Mouse (Mus musculus): ENCODE measurements at regions not wholly inside any gene's neighbourhood (a gene's known extent, or its start where the extent isn't known, plus 50 kb on each side); places are given as distances from the start of the nearest gene placed in this dataset.

DNA sequence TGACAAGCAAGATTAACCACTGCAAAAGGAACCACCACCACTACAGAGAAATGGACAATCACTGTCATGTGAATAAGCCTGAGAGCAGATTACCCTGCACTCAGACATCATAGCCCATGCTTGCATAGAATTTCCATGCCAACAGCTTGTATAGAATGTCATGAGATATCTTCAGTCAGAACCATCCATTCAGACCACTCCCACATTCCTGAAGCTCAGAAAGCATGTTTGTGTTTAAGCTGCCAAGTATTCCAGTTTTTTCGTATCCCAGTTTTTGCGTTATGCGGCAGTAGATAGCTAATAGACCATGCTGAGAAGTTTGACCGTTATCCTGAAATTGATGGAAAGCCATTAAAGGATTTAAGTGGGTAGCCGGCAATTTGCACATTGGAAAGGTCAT is 155.8 kb upstream of the Snx19 start:
- Histone ChIP-seq H3K4me1 (replicated peaks) (0 out of 2 replicates have a peak, but pooled peaks cover 3% of the 10 kb centered on the region), H3K27ac (no peak overlapping the region), H3K27me3 (ENCODE audit: insufficient read depth, poor library complexity, severe bottlenecking) (no peaks in the 10 kb centered on the region), H3K36me3 (no peaks in the 10 kb centered on the region), H3K9me3 (no peaks in the 10 kb centered on the region), H3K4me3 (no peak overlapping the region)
- no peak for DNase-seq (ENCODE audit: low spot score)
- WGBS: 91% methylated on average over 5 of the region's 5 CpGs

DNA sequence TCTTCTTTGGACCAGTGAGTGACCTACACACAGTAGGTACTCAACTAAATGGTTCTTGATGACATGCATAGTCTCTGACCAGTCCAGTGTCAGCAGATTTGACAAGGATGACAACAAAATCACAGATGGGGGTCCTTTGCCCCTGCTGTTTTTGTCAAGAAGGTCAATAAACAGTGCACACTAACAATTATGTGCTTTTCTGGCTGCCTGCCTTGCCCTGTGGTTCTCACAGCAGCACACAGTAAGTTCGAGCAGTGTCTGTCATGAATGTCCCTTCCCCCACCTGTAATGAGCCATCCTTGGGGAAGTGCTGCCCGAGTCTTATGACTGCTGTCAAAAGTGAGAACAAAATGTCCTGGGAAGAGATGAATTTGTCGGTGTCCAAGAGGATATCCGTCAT is 153.1 kb upstream of the Snx19 start:
- H3K27ac ChIP-seq: no peak overlapping the region
- H3K4me3 ChIP-seq: no peak overlapping the region
- no peaks in the 10 kb centered on the region for H3K9me3 ChIP-seq
- 58% methylated on average over 4 of the region's 4 CpGs for WGBS
- no peaks in the 10 kb centered on the region for H3K27me3 ChIP-seq (ENCODE audit: insufficient read depth, poor library complexity, severe bottlenecking)
- H3K4me1 ChIP-seq (replicated peaks): 0 out of 2 replicates have a peak, but pooled peaks cover 3% of the 10 kb centered on the region
- no peak for DNase-seq (ENCODE audit: low spot score)
- H3K36me3 ChIP-seq: no peaks in the 10 kb centered on the region

DNA sequence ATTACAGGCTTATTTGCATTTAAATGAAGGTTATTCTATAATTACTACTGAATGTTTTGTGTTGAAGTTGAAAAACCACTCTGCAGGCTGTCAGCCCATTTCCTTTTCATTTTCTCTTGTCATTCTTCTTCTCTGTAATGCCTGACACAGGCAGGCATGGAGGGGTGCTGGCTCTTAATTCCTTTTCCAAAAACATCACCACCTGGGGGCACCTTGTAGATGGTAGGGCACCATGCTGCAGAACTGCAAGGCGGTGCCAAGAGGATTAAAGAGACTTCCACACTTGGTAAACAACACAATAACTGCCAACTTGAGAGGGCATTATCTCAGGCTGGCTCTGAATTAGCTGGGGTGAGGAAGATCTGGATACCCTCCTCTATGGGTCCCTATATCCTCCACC is 148.7 kb upstream of the Snx19 start:
- H3K4me1 ChIP-seq (replicated peaks): peaks cover 7% of the 10 kb centered on the region; the same call in 1 of the 2 replicates
- no peak overlapping the region for H3K4me3 ChIP-seq
- DNase-seq (ENCODE audit: low spot score): no peak
- H3K9me3 ChIP-seq: no peaks in the 10 kb centered on the region
- H3K27ac ChIP-seq: no peak overlapping the region
- 46% methylated on average over 1 of the region's 1 CpGs for WGBS
- no peaks in the 10 kb centered on the region for H3K36me3 ChIP-seq
- no peaks in the 10 kb centered on the region; the same call in 1 of the 2 replicates for H3K27me3 ChIP-seq (ENCODE audit: insufficient read depth, poor library complexity, severe bottlenecking)

DNA sequence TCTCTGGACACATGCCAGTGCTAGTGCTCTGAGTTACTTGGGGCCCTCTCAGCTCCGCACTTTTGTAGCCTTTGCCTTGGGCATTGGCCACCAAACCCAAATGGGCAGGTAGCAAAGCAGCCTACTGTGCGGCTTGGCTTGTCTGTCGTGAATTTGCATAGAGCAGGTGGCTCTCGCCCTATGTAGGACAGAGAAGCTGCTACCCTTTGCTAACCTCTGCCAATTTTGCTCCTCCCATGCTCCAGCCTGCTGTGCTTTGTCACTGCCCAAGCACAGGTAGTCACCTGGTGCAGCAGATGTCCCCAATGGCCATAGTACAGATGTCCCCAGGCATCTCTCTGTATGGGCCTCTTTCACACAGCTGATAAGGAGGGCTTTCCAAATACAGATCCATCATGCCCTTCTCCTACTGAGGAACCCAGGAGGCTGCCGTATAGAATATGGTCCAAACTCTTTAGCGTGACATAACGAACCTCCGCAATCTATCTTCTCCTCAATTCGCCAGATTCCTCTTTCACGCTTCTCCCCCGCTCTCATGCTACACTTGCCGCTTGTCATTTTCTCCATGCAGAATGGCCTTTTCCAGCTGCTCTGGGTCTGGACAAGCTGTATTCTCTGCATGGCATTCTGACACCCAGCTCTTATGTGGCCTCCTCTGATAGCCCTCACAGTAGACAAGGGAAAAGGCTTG is 143.7 kb upstream of the Snx19 start:
- H3K4me1 ChIP-seq (replicated peaks): peaks cover 30% of the 10 kb centered on the region
- 91% methylated on average over 12 of the region's 12 CpGs for WGBS
- DNase-seq (ENCODE audit: low spot score): no peak
- no peak overlapping the region for H3K4me3 ChIP-seq
- no peaks in the 10 kb centered on the region; the same call in 1 of the 2 replicates for H3K27me3 ChIP-seq (ENCODE audit: insufficient read depth, poor library complexity, severe bottlenecking)
- H3K9me3 ChIP-seq: no peaks in the 10 kb centered on the region
- H3K36me3 ChIP-seq: no peaks in the 10 kb centered on the region
- peak overlapping the region; percentile 80 for H3K27ac ChIP-seq

DNA sequence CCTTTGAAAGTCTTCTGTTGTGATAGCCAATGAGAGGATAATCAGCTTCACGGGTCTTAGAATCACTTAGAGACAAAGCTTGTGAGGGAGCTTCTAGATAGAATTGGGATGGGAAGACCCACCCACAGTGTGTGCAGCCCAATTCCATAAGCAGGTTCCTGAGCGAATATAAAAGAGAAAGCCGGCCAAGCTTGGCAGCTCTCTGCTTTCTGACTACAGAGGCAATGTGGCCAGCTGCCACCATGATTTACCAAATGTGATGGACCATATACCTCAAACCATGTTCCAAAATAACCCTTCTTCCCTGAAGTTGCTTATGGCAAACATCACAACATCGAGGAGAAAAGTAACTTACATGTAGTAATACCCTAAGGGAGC is 143.1 kb upstream of the Snx19 start:
- Histone ChIP-seq H3K4me3 (no peak overlapping the region), H3K9me3 (no peaks in the 10 kb centered on the region), H3K27ac (peak overlapping the region; percentile 80), H3K4me1 (replicated peaks) (peaks cover 30% of the 10 kb centered on the region), H3K36me3 (no peaks in the 10 kb centered on the region), H3K27me3 (ENCODE audit: insufficient read depth, poor library complexity, severe bottlenecking) (no peaks in the 10 kb centered on the region; the same call in 1 of the 2 replicates)
- 70% methylated on average over 4 of the region's 4 CpGs for WGBS
- no peak for DNase-seq (ENCODE audit: low spot score)

DNA sequence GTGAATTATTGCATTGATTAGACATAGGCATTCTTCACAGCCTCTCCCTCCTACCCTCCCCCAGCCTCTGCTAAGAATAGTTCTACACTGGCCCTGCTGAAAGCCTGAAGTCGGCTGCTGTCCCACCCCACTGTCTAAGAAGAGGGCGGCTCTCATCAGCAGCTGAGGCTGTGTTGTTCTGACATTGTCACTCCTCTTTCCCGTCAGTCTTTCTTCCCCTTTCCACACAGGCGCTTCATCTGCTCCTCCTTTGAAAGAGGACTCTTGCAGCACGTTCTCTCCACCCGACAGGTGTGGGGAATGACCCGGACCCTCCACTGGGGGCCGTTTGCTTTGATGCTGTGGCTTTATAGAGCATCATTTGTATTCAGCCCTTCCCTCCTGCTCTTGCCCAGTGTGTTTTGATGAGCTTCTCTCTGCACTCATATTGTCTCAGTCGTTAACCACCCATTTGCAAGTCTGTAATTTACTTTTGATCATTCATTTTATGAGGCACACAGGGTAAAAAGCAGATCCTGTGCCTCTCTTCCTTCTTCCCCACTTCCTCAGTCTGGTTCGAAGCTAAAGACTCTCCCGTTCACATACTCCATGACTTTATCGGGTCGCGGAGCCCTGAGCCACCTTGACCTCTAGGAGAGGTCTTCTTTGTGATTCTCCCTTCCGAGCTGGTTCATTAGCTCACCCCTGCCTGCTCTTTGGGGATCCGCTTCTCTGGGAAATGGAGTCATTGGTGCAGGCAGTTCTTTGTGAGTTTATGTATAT is 142.2 kb upstream of the Snx19 start:
- peak; percentile 52 for DNase-seq (ENCODE audit: low spot score)
- H3K4me1 ChIP-seq (replicated peaks): peaks cover 30% of the 10 kb centered on the region
- no peaks in the 10 kb centered on the region; the same call in 1 of the 2 replicates for H3K27me3 ChIP-seq (ENCODE audit: insufficient read depth, poor library complexity, severe bottlenecking)
- no peaks in the 10 kb centered on the region for H3K36me3 ChIP-seq
- no peaks in the 10 kb centered on the region for H3K9me3 ChIP-seq
- H3K27ac ChIP-seq: peak overlapping the region; percentile 80
- H3K4me3 ChIP-seq: peak overlapping the region; percentile 28
- 19% methylated on average over 16 of the region's 16 CpGs for WGBS

DNA sequence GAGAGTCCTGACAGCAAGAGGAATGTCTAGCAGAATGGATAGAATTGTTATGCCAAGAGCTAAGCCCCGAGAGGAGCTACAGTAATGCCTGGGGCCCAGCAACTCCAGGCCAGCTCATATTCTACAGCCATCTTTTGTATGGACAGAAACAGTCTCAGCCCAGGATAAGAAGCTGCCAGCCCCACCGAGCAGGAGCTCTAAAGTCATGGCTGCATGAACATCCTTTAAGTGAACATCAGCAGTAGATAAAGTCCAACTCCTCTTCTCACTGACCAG is 141.6 kb upstream of the Snx19 start:
- Histone ChIP-seq H3K36me3 (no peaks in the 10 kb centered on the region), H3K4me3 (no peak overlapping the region), H3K4me1 (replicated peaks) (peaks cover 30% of the 10 kb centered on the region), H3K27ac (peak overlapping the region; percentile 80), H3K9me3 (no peaks in the 10 kb centered on the region), H3K27me3 (ENCODE audit: insufficient read depth, poor library complexity, severe bottlenecking) (no peaks in the 10 kb centered on the region; the same call in 1 of the 2 replicates)
- DNase-seq (ENCODE audit: low spot score): no peak
- 49% methylated on average over 2 of the region's 2 CpGs for WGBS

DNA sequence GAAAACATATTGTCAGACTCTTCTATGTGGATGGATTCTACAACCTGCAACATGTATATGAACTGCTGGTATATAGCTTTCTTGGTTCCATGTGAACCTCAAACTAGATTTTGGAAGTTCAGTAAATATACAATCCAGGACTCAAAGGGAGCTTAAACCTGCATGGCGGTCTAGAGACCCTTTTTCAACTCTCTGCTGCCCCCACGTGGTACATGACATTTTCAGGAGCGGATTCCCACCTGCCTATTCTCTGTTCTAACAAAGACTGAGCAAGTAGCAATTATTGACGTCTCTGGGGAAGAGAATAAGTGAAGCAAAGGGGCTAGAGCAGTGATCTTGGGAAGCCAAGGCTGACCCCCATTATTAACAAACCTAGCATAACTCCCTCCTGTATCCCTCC is 127.1 kb upstream of the Snx19 start:
- no peaks in the 10 kb centered on the region for H3K9me3 ChIP-seq
- no peaks in the 10 kb centered on the region for H3K36me3 ChIP-seq
- no peak overlapping the region for H3K4me3 ChIP-seq
- peak; percentile 68 for DNase-seq (ENCODE audit: low spot score)
- H3K27me3 ChIP-seq (ENCODE audit: insufficient read depth, poor library complexity, severe bottlenecking): no peaks in the 10 kb centered on the region
- H3K27ac ChIP-seq: no peak overlapping the region
- 12% methylated on average over 4 of the region's 4 CpGs for WGBS
- no peaks in the 10 kb centered on the region for H3K4me1 ChIP-seq (replicated peaks)

DNA sequence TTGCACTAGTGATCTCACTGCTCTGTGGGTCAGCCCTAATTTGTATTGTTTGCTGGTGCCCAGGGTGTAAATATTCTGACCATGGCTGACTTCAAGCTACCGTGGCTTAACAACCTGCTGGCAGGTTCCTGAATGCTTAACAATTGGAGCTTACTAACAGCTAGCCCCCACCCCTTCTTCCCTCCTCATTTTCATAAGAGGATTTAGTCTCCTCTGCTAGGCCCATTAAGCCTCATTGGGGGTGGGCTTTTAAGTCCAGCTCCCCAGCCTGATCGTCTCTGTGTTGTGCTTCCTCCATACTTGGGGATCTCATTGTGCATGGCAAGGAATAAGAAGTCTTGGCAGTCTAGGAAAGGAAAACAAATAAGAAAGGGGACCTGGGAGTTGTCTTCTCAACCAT is 118.6 kb upstream of the Snx19 start:
- DNase-seq (ENCODE audit: low spot score): no peak
- no peaks in the 10 kb centered on the region for H3K4me1 ChIP-seq (replicated peaks)
- H3K27me3 ChIP-seq (ENCODE audit: insufficient read depth, poor library complexity, severe bottlenecking): no peaks in the 10 kb centered on the region; the same call in 1 of the 2 replicates
- H3K4me3 ChIP-seq: no peak overlapping the region
- 17% methylated on average over 2 of the region's 2 CpGs for WGBS
- H3K9me3 ChIP-seq: no peaks in the 10 kb centered on the region
- H3K27ac ChIP-seq: no peak overlapping the region
- no peaks in the 10 kb centered on the region for H3K36me3 ChIP-seq

DNA sequence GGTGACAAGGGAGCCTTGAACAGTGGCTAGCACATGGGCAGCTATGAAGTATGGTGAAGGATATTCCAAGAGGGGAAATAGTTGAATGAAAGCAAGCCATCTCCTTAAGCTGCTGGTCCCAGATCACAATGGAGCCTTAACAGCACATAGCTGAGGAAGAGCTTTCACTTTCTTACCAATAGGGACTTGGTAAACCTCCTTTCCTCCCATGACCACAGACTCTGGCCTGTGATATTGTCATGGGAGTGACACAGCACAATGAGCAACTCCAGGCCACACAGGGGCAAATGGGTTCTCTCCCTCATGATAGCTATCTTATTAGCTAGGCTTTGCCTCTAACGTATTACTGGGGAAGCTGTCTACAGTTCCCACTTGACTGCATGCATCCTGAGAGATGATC is 113.5 kb upstream of the Snx19 start:
- no peak overlapping the region for H3K4me3 ChIP-seq
- DNase-seq (ENCODE audit: low spot score): no peak
- H3K27me3 ChIP-seq (ENCODE audit: insufficient read depth, poor library complexity, severe bottlenecking): no peaks in the 10 kb centered on the region; the same call in 1 of the 2 replicates
- H3K4me1 ChIP-seq (replicated peaks): no peaks in the 10 kb centered on the region
- WGBS: 100% methylated on average over 1 of the region's 1 CpGs
- no peak overlapping the region for H3K27ac ChIP-seq
- H3K9me3 ChIP-seq: no peaks in the 10 kb centered on the region
- H3K36me3 ChIP-seq: no peaks in the 10 kb centered on the region

DNA sequence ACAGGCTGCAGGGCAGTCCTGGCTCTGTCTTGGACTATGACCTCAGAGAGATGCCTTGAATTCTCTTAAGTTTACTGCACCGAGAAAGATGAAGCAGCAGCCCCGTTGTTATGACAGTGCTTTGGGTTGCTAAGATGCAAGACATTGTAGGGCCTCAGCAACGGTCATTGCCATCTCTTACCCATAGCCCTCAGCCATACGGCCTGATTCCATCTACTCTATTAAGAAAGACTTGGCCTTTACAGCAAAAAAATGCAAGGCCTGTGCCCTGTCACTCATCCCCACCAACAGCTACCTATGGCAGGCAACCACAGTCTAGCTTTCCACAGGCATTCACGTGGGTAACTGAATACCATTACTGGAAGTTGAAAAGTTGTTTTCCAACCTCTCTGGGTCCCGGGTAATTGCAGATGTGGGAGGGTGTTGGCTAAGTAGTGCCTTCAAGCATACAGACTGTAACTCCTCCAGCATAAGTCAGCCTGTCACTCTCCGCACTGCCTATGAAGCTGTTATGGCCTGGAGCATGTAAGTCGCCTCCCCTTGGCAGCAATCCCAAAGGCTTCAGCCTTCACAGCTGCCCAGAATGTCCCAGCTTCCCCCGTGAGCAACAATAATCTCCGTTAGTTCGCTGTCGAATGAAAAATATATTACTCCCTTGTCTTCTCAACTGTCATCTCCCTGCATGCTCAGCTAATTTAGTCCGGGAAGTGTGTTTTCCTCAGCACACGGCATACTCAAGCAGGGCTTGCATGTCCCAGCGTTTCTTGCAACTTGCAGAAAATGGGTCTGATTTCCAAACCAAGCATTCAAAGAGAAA is 112.3 kb upstream of the Snx19 start:
- no peaks in the 10 kb centered on the region for H3K9me3 ChIP-seq
- no peak overlapping the region for H3K27ac ChIP-seq
- whole genome bisulfite sequencing: 87% methylated on average over 15 of the region's 15 CpGs
- no peaks in the 10 kb centered on the region for H3K36me3 ChIP-seq
- DNase-seq (ENCODE audit: low spot score): no peak
- H3K4me1 ChIP-seq (replicated peaks): no peaks in the 10 kb centered on the region
- H3K4me3 ChIP-seq: no peak overlapping the region
- no peaks in the 10 kb centered on the region; the same call in 1 of the 2 replicates for H3K27me3 ChIP-seq (ENCODE audit: insufficient read depth, poor library complexity, severe bottlenecking)

DNA sequence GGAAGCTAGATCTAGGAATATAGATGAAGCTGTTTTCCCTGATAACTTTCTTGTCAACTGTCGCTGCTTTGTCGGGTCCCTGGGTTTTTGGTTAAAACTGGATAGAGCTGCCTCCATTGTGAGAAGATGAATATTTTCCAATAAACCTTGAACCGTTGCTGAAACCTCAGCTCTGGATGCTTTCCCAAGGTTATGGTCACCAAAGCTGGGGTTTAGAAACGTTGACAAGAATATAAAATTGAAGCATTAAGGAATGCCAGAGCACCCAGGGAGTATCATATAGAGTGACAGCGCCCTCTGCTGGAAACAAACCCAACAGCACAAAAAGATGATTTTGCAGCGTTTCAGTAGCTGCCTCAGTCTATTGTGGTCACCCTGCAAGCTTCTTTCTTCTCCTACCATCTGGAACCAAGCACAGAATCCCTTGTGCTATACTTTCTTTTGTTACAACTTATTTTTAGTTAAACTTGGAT is 111.7 kb upstream of the Snx19 start:
- H3K4me3 ChIP-seq: no peak overlapping the region
- H3K4me1 ChIP-seq (replicated peaks): no peaks in the 10 kb centered on the region
- WGBS: 54% methylated on average over 6 of the region's 6 CpGs
- DNase-seq (ENCODE audit: low spot score): peak; percentile 37
- no peaks in the 10 kb centered on the region for H3K36me3 ChIP-seq
- no peaks in the 10 kb centered on the region for H3K9me3 ChIP-seq
- H3K27me3 ChIP-seq (ENCODE audit: insufficient read depth, poor library complexity, severe bottlenecking): no peaks in the 10 kb centered on the region
- H3K27ac ChIP-seq: no peak overlapping the region

DNA sequence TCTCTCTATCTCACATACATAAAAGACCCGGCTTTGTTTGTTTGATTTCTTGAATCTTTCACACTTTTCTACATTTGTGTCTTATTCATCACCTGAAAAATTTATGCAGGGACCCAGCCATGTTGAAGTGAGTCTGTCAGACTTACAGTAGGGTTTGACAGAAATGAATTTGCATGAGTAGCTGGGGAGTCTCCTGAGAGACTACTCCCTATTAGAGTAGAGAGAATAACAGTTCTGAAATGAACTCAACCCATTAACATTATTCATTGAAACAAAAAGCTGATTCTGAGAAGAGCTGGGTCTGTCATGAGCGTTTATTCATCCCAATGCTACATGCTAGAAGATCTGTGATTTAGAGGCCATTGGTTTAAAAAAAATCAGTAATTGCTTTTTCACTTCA is 82.0 kb upstream of the Snx19 start:
- Histone ChIP-seq H3K27me3 (ENCODE audit: insufficient read depth, poor library complexity, severe bottlenecking) (no peaks in the 10 kb centered on the region), H3K27ac (no peak overlapping the region), H3K4me1 (replicated peaks) (no peaks in the 10 kb centered on the region), H3K36me3 (no peaks in the 10 kb centered on the region), H3K4me3 (no peak overlapping the region), H3K9me3 (no peaks in the 10 kb centered on the region)
- WGBS: 88% methylated on average over 2 of the region's 2 CpGs
- DNase-seq (ENCODE audit: low spot score): no peak
